Mouse (Mus musculus): Measurements from ENCODE around the gene Gm4969. TPM values are rescaled to one million over a fixed set of nuclear protein-coding genes. Genes with fewer than 3 reads are reported as not detected.
"Not testable (repeated sequence)": the region's sequence is repeated elsewhere in the genome, so short reads cannot be mapped to it uniquely, and the experiment has no call there.

The Gm4969 gene
- 0.13 and 0.19 TPM in 2 replicates for polyA plus RNA-seq (2012; rRNA removed)

- no peak for DNase-seq (ENCODE audit: low read depth)
These were observed at the start of gene Gm4969 for GRCm38 (mm10) chr7:19118028-19118771. TSS of gene Gm4969 (minus strand) at chr7:19118368.

DNA sequence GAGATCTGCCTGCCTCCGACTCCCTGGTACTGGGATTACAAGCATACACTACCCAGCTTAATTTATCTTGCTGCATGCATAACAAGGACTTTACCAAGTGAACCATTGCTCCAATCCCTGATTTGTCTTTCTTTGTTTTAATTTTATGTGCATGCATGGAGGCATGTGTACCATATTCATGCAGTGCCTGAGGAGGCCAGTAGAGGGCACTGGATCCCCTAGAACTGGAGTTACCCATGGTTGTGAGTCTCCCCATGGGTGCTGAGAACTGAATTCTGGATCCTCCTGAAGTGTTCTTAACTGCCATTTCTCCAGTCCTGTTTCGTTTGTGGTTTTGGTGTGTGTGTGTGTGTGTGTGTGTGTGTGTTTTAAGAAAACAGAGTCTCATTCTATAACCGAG is 48.8 kb upstream of the Gm4969 start:
- DNase-seq (ENCODE audit: low read depth) = no peak

DNA sequence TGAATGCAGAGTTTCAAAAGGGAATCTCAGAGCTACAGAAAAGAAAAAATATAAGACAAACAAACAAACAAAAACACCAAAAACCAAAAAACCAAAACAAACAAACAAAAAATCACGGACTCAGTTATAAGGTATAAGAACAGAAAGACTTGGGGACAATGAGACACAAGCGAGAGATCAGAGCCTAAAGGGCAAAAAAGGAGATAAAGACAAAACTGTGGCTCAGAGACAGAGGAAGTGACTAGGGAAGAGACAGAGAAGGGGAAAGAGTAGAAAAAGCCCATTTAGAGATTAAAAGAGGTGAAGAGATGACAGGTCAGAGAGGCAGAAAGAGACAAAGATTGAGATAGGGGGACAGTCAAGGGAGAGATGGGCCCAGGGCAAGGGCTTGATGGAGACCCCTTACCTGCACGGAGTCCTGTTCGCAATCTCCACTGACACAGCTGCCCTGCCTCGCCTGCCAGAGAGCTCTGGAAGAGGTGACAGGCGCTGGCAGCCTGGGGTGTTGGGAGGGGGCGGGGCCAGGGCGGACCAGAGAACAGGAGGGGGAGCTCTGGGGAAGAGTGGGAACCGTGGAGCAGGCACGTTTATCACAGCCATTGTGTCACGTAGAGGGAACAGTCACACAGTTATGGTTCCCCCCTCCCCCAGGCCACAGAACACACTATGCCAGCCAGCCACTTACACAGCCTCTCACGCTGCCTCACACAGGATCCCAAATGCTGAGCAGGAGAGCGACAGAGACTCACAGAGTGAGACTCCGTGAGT is 47.7 kb upstream of the Gm4969 start, which contains the start of gene Gipr:
Gene Gipr, minus strand, starts transcription at position 472 of the 768 bp plus-strand sequence.
- DNase-seq (ENCODE audit: low read depth) = no peak

DNA sequence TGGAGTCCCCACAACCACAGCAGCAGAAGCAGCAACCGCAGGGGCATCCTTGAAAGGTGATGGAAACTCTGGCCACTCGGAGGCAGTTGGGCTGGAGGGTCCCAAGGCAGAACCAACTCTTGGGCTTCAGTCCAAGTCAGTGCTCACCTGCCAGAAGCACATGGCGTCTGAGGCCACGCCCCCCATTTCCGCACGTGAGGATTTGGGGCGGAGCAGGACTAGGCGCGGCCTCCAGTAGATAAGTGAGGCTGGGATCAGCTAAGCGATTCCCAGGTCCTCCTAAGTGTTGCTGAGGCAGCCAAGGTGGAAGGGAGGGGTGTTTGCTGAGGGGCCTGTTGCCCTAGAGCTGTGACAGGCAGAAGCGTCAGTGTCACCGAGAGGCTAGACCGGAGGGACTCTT is 46.8 kb upstream of the Gm4969 start:
- DNase-seq (ENCODE audit: low read depth) = no peak

GRCm38 (mm10) chr7:19164189-19164588 is 46.0 kb upstream of the Gm4969 start:
- no peak for DNase-seq (ENCODE audit: low read depth)

- DNase-seq (ENCODE audit: low read depth) = no peak
These were observed 45.6 kb upstream of the Gm4969 start for GRCm38 (mm10) chr7:19163752-19164151.

DNA sequence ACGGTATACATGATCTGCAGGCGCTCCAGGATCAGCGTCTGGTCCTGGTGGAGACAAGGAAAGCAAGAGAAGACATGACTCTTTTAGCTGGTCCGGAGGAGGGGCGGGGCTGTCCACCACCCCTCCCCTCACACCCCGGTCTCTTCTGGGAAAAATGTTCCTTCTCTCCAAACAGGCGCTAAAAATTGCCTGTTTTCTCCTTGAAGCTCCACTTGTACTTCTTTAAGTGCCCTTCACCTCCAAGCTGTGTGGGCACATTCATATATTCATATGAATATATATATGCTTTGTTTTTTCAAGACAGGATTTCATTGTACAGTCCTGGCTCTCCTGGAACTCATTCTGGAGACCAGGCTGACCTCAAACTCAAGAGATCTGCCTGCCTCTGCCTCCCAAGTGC is 44.8 kb upstream of the Gm4969 start:
- DNase-seq (ENCODE audit: low read depth) = no peak

DNA sequence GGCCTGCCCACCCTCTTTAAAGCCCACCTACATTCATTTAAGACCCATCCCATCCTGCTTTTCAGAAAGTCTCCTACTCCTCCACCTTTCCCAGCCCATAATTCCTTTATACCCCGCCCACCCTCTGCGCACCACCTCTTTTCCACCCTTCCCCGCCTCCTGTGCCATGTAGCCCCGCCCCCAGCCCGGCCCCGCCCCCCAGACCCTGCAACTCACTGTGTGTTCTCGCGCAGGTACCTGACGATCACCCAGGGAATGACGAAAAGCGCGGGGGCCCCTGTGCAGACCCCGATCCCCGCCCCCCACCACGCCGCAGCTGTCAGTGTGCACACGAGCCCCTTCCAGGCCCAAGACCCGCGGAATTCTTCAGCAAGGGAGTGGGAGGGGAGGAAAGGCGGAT is 41.9 kb upstream of the Gm4969 start:
- no peak for DNase-seq (ENCODE audit: low read depth)

GRCm38 (mm10) chr7:19159411-19159810 is 41.2 kb upstream of the Gm4969 start:
- DNase-seq (ENCODE audit: low read depth) = no peak

GRCm38 (mm10) chr7:19158601-19159000 is 40.4 kb upstream of the Gm4969 start:
- no peak for DNase-seq (ENCODE audit: low read depth)

GRCm38 (mm10) chr7:19157160-19157800 is 39.1 kb upstream of the Gm4969 start:
- no peak for DNase-seq (ENCODE audit: low read depth)

DNA sequence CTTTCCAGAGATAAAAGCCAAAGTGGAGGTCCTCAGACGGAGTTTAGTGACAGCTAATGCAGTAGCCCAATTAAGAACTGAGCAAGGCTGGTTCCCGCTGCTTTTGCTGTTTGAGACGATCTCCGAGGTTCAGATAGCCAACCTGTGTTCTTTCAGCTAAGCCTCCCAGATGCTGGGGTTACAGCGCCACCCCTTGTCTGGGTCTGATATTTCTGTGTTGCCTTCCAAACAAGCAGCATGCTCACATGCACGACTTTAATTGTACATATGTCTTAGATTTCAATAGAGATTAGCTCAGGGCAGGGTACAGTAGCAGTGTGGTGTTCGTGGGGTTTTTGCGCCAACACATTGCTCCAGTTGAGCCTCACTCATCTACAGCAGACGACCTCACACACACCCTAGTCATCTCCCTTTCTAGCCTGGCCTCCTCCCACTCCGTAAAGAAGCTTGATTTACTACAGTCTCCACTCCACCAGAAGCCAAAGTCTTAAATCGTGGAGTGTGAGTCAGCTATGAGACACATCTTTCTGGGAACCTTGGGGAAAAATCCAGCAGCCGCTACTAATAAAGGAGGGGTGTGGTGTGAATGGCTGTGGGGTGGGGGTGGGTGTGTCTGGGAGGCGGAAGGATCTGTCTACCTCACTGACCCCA is 37.8 kb upstream of the Gm4969 start:
- DNase-seq (ENCODE audit: low read depth) = no peak

DNA sequence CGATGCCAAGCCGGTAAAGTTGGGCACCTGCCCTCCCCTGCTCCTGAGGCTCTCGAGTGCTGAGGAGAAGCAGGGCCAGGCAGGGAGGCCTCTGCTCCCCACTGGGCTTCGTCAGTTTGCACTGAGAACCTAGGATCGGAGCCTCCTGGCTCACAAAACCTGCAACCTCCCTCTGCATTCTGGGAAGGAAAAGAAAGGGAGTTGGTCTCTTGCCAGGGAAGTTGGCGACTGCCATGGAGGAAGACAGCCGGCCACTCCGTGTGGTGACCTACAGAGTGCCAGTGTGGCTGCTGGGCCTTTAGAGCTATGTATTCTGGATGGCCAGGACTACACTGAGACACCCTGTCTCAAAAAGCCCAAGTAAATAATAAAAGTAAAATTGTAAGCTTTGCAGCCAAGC is 36.6 kb upstream of the Gm4969 start:
- no peak for DNase-seq (ENCODE audit: low read depth)

DNA sequence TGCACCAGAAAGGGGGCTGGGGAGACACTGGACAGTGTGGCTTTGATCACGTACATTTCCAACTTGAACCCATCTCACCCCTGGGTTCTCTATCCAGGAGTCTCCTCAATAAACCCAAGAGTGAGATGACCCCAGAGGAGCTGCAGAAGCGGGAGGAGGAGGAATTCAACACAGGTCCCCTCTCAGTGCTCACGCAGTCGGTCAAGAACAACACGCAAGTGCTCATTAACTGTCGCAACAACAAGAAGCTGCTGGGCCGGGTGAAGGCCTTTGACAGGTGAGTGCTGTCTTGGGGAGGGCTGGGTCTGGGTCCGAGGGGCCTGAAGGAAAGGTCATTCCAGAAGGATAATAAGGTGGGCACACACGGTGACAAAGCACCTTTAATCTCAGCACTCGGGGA is 33.0 kb upstream of the Gm4969 start:
- not testable (repeated sequence) for DNase-seq (ENCODE audit: low read depth)

GRCm38 (mm10) chr7:19149626-19150025 is 31.5 kb upstream of the Gm4969 start, which contains the start of gene Snrpd2:
TSS of gene Snrpd2 (plus strand) at chr7:19149722.
- DNase-seq (ENCODE audit: low read depth) = no peak

- DNase-seq (ENCODE audit: low read depth) = peak; percentile 99
These were observed 30.8 kb upstream of the Gm4969 start, which contains the start of gene Qpctl for GRCm38 (mm10) chr7:19148875-19149541. TSS of gene Qpctl (minus strand) at chr7:19149291.

- no peak for DNase-seq (ENCODE audit: low read depth)
These were observed 30.2 kb upstream of the Gm4969 start for GRCm38 (mm10) chr7:19148180-19148874.

- no peak for DNase-seq (ENCODE audit: low read depth)
These were observed 29.4 kb upstream of the Gm4969 start for GRCm38 (mm10) chr7:19147497-19148045.

DNA sequence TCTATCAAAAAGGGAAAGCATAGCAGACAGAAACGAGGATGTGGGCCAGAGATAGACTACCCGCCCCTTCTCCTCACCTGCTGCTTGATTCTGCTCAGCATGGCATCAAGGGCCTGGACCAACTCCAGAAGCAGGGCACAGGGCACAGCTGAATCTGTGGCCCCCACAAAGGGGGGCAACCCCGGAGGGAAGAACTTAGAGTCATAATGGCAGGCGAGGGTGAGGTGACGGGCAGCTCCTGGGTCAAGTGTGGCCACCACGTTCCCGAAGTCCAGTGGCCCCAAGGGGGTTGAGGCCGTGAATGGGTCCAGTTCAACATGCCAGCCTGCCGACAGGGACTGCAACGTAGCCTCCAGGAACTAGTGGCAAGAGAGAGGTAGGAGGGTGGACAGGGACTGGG is 28.6 kb upstream of the Gm4969 start:
- DNase-seq (ENCODE audit: low read depth) = no peak

DNA sequence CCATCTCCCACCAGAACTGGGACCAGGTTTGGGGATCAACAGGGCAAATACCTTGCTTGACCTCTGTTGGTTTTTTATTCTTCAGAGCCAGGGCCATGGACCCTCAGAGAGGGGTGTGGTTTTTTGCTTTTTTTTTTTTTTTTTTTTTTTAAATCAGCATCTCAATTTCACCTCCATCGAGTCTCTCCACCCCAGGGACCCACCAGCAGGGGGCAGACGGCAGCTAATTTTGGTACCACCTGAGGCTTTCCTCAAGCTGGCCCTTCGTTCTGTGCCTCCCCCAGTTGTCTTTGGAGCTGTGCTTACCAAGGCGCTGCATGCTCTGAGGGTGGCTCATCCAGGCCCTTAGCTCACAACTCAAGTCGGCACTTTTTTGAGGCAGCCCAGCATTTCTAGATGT is 19.2 kb upstream of the Gm4969 start:
- DNase-seq (ENCODE audit: low read depth) = no peak
